Mouse (Mus musculus) heart, postnatal 0 days (tissue): Measurements from ENCODE around the gene Stag1. TPM values are rescaled to one million over a fixed set of nuclear protein-coding genes. Genes with fewer than 3 reads are reported as not detected.

Source experiments
- ATAC-seq: fragments of 200-750 bp; cut with Nextera tagmentation; 2 replicates; pipeline ENCODE4 v1.8.0; 2017; ENCODE audit warnings: low read depth, moderate number of reproducible peaks, moderate library complexity; ENCODE audit not compliant: insufficient read depth
- DNase-seq: peaks from one replicate; pipeline ENCODE4 v3.0.0-alpha.2; 2016; ENCODE audit warnings: low spot score
- H3K27ac ChIP-seq: fragments of 300-500 bp; sonication (generic); 2 replicates; pipeline ENCODE4 v1.5.1; 2014; ENCODE audit warnings: low read depth, mild to moderate bottlenecking
- H3K27me3 ChIP-seq: fragments of 300-500 bp; sonication (generic); 2 replicates; pipeline ENCODE4 v1.6.1; 2014; ENCODE audit warnings: low read length, mixed read lengths; ENCODE audit not compliant: control insufficient read depth, insufficient read depth
- H3K36me3 ChIP-seq: fragments of 300-500 bp; sonication (generic); replicated peaks from 2 replicates; pipeline ENCODE4 v1.6.1; 2014; ENCODE audit warnings: low read length, mixed read lengths; ENCODE audit not compliant: control insufficient read depth, insufficient read depth
- H3K4me1 ChIP-seq: fragments of 300-500 bp; sonication (generic); 2 replicates; pipeline ENCODE4 v1.6.1; 2014; ENCODE audit warnings: antibody characterized with exemption; ENCODE audit not compliant: control insufficient read depth, insufficient read depth
- H3K4me2 ChIP-seq: fragments of 300-500 bp; sonication (generic); 2 replicates; pipeline ENCODE4 v1.6.1; 2014; ENCODE audit warnings: low read depth, mild to moderate bottlenecking, low read length, moderate library complexity
- H3K4me3 ChIP-seq: fragments of 300-500 bp; sonication (generic); 2 replicates; pipeline ENCODE4 v1.5.1; 2014; ENCODE audit warnings: low read depth, low read length
- H3K9ac ChIP-seq: fragments of 300-500 bp; sonication (generic); replicated peaks from 2 replicates; pipeline ENCODE4 v1.6.1; 2014; ENCODE audit warnings: low read depth, low read length, mixed read lengths
- H3K9me3 ChIP-seq: fragments of 300-500 bp; sonication (generic); replicated peaks from 2 replicates; pipeline ENCODE4 v1.6.1; 2016; ENCODE audit warnings: low read length; ENCODE audit not compliant: control insufficient read depth
- CTCF ChIP-seq: IDR thresholded peaks from 2 replicates; pipeline ENCODE4 v1.5.1; 2016; ENCODE audit warnings: antibody characterized with exemption, control low read depth, low read depth
- EP300 ChIP-seq: IDR thresholded peaks from 2 replicates; pipeline ENCODE4 v1.6.1; 2016; ENCODE audit warnings: antibody characterized with exemption, low read depth
- WGBS: fragments of 180-500 bp; shearing (Covaris S2); extraction: QIAGEN DNeasy Blood & Tissue Kit; methylation state at CpG from one replicate; pipeline ENCODE4 v1.1.7; 2014; 5-methylcytosine and 5-hydroxymethylcytosine counted together
- polyA plus RNA-seq: library from polyadenylated mRNA; unstranded; fragments of >200 nt; fragmentation: Nextera tagmentation; extraction: Ambion mirVana; gene quantifications from 2 replicates; pipeline ENCODE4 v1.2.1, GENCODE M21; 2015
- total RNA-seq: library from RNA; depleted of rRNA; stranded (reverse); fragments of >200 nt; gene quantifications from 2 replicates; pipeline ENCODE4 v1.2.3, GENCODE M21; 2014; ENCODE audit warnings: low replicate concordance

The Stag1 gene
- total and polyA plus RNA-seq, 2 experiments from 2014 or later: 24.9 to 30.7 TPM

DNA sequence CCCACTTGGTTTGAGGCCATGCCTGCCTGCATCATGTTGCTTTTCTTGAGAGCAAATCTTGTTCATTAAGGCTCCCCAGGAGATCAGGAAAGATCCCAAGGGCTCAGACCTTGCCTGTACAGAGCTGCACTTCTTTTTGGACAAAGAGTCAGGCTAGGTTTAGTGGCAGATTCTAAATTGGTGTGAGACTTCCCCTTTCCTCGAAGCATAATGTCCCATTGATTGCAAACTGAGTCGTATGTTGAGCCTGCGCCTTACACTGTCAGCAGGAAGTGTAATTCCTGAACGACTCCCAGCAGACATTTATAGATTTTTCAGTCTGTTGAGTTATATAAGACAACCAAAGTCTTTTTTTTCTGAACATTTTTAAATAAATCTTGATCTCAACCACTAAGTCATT lies 7.1 kb upstream of the Stag1 start:
- 54% methylated on average over 4 of the region's 4 CpGs for WGBS
- Histone ChIP-seq H3K4me3 (no peak overlapping the region), H3K9me3 (no peaks in the 10 kb centered on the region), H3K27me3 (no peaks in the 10 kb centered on the region), H3K4me1 (peaks cover 5% of the 10 kb centered on the region; the same call in 1 of the 2 replicates), H3K9ac (no peak overlapping the region), H3K27ac (no peak overlapping the region), H3K4me2 (no peak overlapping the region), H3K36me3 (no peaks in the 10 kb centered on the region)
- ATAC-seq: no peak
- TF ChIP-seq CTCF (no peak), EP300 (no peak)
- DNase-seq: no peak

DNA sequence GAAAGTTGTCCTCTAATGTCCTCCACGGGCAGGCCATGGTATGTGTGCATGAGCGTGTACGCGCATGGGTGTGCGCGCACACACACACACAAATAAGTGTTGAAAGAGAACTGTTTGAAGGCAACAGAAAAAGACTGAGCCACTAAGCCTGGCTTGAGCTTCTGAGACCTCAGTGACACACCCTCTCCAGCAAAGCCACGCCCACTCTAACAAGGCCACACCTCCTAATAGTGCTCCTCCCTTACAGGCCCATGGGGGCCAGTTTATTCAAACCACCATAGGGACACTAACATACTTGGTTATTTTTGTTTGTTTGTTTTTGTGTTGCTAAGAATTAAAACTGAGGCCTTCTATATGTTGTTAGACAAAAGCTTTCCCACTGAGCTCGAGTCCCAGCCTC lies 1.3 kb upstream of the Stag1 start:
- ATAC-seq: no peak
- TF ChIP-seq CTCF (no peak), EP300 (no peak)
- Histone ChIP-seq H3K9ac (no peak overlapping the region), H3K27ac (no peak overlapping the region), H3K36me3 (no peaks in the 10 kb centered on the region), H3K27me3 (no peaks in the 10 kb centered on the region), H3K4me2 (no peak overlapping the region), H3K4me1 (peaks cover 15% of the 10 kb centered on the region; the same call in 1 of the 2 replicates), H3K9me3 (no peaks in the 10 kb centered on the region), H3K4me3 (no peak overlapping the region)
- DNase-seq: no peak
- 84% methylated on average over 8 of the region's 8 CpGs for WGBS

DNA sequence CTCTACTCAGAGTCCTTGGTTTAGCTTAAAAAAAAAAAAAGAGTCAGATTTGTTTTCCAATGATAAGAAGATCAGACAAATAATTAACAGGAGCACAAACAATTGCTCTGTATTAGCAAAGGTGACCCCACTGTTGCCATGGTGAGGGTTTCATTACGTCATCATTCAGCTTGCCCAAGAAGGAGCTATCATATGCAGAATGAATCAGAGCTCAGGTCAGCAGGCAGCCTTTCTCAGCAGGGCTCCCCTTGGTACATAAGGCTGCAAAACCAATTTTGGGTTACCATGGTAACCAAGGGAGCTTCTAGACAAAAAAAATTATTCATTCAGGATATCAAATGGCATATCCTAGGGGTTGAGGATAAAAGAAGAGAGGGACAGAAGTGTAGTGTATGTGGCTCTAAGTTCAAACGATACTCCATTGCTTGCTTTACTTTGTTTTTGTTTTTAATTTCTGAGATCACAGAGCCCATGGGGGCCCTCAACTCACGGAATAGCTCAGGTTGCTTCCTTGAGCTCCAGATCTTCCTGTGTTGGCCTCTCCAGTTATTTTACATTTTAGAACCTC lies 2.2 kb downstream of the Stag1 start:
- DNase-seq: no peak
- no peaks in the 10 kb centered on the region for H3K36me3 ChIP-seq
- TF ChIP-seq EP300 (no peak), CTCF (no peak)
- H3K4me1 ChIP-seq: peaks cover 9% of the 10 kb centered on the region; the same call in 1 of the 2 replicates
- H3K4me3 ChIP-seq: no peak overlapping the region
- no peak overlapping the region for H3K27ac ChIP-seq
- no peaks in the 10 kb centered on the region for H3K9me3 ChIP-seq
- H3K27me3 ChIP-seq: no peaks in the 10 kb centered on the region
- H3K9ac ChIP-seq: no peak overlapping the region
- ATAC-seq: no peak
- no peak overlapping the region for H3K4me2 ChIP-seq
- 74% methylated on average over 3 of the region's 3 CpGs for WGBS

DNA sequence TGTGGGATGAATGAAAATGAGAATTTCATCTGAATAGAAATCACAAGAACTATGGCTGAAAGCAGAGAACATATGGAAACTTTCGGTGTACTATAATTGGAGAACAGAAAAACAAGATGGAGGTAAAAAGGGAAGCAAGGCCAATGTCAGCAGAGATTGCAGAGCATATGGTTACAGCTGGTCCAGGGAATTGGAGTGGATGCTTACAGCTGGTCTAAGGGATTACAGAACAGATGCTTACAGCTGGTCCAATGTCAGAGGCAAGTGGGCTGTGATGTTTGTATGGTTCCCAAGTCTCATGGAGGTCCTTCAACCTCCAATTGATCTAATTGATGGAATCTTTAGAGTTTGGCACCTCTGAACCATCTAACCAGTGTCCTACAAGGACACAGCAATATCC lies 4.5 kb downstream of the Stag1 start:
- peaks cover 9% of the 10 kb centered on the region; the same call in 1 of the 2 replicates for H3K4me1 ChIP-seq
- H3K27me3 ChIP-seq: no peaks in the 10 kb centered on the region
- no peaks in the 10 kb centered on the region for H3K9me3 ChIP-seq
- H3K4me3 ChIP-seq: no peak overlapping the region
- ATAC-seq: no peak
- 84% methylated on average over 1 of the region's 1 CpGs for WGBS
- no peak overlapping the region for H3K27ac ChIP-seq
- no peak for TF ChIP-seq EP300
- H3K4me2 ChIP-seq: no peak overlapping the region
- no peak overlapping the region for H3K9ac ChIP-seq
- H3K36me3 ChIP-seq: no peaks in the 10 kb centered on the region
- DNase-seq: no peak

DNA sequence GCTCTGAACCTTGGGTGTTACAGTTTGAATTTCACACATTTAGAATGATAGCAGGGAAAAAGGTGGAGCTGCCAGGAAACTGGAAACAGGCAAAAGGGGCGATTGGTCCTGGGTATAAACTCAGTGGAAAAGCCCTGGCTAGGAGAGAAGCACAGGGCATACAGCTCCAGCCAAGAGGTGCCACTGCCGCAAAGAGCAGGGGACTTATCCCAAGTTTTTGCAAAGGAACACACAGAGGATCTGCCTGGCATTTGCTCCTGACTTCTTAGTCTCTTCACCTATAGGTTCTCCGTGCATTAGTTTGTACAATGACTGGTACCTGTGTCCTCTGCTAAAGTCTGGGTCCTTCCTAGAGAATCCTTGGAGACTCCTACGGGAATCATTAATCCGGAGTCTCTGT lies 5.6 kb downstream of the Stag1 start:
- Histone ChIP-seq H3K27ac (no peak overlapping the region), H3K4me2 (no peak overlapping the region), H3K9ac (no peak overlapping the region), H3K27me3 (no peaks in the 10 kb centered on the region), H3K4me3 (no peak overlapping the region), H3K4me1 (peaks cover 9% of the 10 kb centered on the region; the same call in 1 of the 2 replicates), H3K36me3 (no peaks in the 10 kb centered on the region), H3K9me3 (no peaks in the 10 kb centered on the region)
- 65% methylated on average over 5 of the region's 5 CpGs for WGBS
- TF ChIP-seq EP300 (no peak), CTCF (no peak)
- ATAC-seq (no peak), DNase-seq (no peak)

DNA sequence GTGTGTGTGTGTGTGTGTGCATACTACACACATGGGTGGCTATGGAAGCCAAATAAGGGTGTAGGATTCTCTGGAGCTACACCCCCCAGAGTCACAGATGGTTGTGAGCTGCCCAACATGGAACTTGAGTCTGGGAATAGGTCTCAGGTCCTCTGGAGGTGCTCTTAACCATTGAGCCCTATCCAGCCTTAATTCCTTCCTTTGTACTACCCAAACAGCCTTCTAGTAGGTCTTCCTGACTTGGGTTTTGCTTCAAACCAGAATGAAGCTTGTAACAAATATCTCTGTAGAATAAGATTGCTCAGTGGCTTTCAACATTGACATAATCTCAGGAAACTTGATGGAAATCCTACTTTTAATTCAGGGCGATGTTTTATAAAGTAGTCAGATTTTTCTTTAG lies 7.9 kb downstream of the Stag1 start:
- ATAC-seq (no peak), DNase-seq (no peak)
- Histone ChIP-seq H3K27ac (peak overlapping the region; percentile 38; the same call in 1 of the 2 replicates), H3K9ac (no peak overlapping the region), H3K36me3 (no peaks in the 10 kb centered on the region), H3K4me3 (no peak overlapping the region), H3K27me3 (no peaks in the 10 kb centered on the region), H3K9me3 (no peaks in the 10 kb centered on the region), H3K4me2 (no peak overlapping the region), H3K4me1 (no peaks in the 10 kb centered on the region)
- 90% methylated on average over 1 of the region's 1 CpGs for WGBS
- TF ChIP-seq EP300 (no peak), CTCF (no peak)
